Mouse (Mus musculus) lung, adult 2 months (tissue): Measurements from ENCODE around the gene Dpp6.

Experiments
- CTCF ChIP-seq: fragments of 200-500 bp; IDR thresholded peaks from 2 replicates; pipeline ENCODE4 v1.5.1; 2011; ENCODE audit warnings: mild to moderate bottlenecking, low read length, control low read depth; ENCODE audit not compliant: insufficient read depth
- POLR2A ChIP-seq: fragments of 200-500 bp; IDR thresholded peaks from 2 replicates; pipeline ENCODE4 v1.6.1; 2011; ENCODE audit warnings: low read depth, mild to moderate bottlenecking, control low read depth, low read length, borderline replicate concordance; ENCODE audit errors: extremely low read depth

DNA sequence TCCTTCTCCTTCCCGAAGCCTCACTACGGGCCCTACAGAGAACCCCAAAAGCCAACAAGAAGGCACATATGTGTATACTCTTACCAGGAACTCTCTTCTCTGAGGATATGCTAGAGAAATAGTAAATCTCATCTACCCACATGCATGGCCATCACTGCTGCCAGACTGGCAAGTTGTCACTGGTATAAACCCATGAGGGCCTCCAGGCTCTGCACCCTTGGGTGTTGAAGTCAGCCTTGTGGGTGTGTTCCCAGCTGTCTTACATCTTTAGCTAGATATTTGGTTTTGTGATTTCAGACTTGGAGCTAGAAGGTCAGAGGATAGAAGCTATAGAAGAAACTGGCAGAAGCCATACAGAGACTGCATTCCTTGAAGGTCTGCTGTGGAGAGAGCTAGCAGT lies 842.0 kb downstream of the Dpp6 start:
- no peak for TF ChIP-seq CTCF
- TF ChIP-seq POLR2A = no peak
